Comparison of ENCODE assay signal across 22 mouse cellular contexts in the genomic region with DNA sequence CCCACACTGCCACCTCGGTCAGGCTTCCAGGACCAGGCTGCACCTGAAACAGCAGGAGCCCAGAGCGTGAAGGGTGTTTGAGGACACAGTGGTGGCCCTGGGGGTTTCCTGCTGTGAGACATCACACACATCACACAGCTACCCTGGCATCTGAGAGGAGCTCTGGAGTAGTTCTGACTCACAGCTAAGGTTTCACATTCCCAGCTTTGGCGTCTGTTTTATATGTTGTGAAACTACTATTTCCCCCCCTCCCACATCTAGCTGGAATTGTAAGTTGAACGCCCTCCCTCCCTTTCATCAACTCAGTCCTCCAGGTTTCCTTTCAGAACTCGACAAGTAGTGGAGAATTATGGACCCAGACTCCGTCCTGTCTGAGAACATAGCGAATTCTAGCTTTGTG. TPM values are rescaled to one million over a fixed set of nuclear protein-coding genes. Genes with fewer than 3 reads are reported as not detected.
DNase-seq lines count a peak whose midpoint lies in the region; ATAC-seq and TF ChIP-seq lines count a peak whose summit lies in the region.
"Had no signal": no experiment of that assay in that cellular context is flagged by ENCODE, and none has a peak within 500 bp of the region (broad histone marks: within the 10 kb centered on the region; RNA-seq: fewer than 3 reads in every experiment).

No protein-coding gene starts in this region.

- no peak for TF ChIP-seq CTCF in heart, adult 2 months (IDR thresholded peaks at IDR 0.05)

- H3K79me2 ChIP-seq in heart, adult 2 months (replicated peaks; ENCODE audit: control insufficient read depth, insufficient read depth, low read length) = no peaks in the 10 kb centered on the region
- peaks cover 97% of the 10 kb centered on the region for H3K79me2 ChIP-seq in macrophage (ENCODE audit: inconsistent target)

- TF ChIP-seq POLR2A in heart, adult 2 months (IDR thresholded peaks at IDR 0.05; ENCODE audit: insufficient read depth, low read depth, low read length) = no peak

- intact Hi-C loops in heart, adult 2 months (cut with DNase I) = loop anchor here (10.0 kb wide), 1 partner anchor 310 kb away; the partner anchor contains the start of genes Aldh6a1 and Lin52

- no peak overlapping the region for H3K4me3 ChIP-seq in heart, embryonic 16.5 days (ENCODE audit: low read length)
- H3K4me3 ChIP-seq in heart, adult 2 months = no peak overlapping the region
- H3K4me3 ChIP-seq in macrophage (ENCODE audit: inconsistent target) = no peak overlapping the region
- H3K4me3 ChIP-seq: embryonic facial prominence, embryonic 12.5 days; forebrain, embryonic 13.5 days; heart, embryonic 15.5 days; hindbrain, embryonic 10.5 days had no signal

- peaks cover 12% of the 10 kb centered on the region for H3K36me3 ChIP-seq in heart, embryonic 16.5 days (ENCODE audit: control insufficient read depth, insufficient read depth)
- no peaks in the 10 kb centered on the region for H3K36me3 ChIP-seq in heart, adult 2 months (ENCODE audit: control insufficient read depth, insufficient read depth, low read length)
- H3K36me3 ChIP-seq in macrophage (ENCODE audit: inconsistent target) = peaks cover 39% of the 10 kb centered on the region

- H3K27me3 ChIP-seq in heart, embryonic 16.5 days (ENCODE audit: control insufficient read depth, insufficient read depth, low read length) = no peaks in the 10 kb centered on the region
- H3K27me3 ChIP-seq in heart, adult 2 months (ENCODE audit: control insufficient read depth, insufficient read depth, low read length) = no peaks in the 10 kb centered on the region
- H3K27me3 ChIP-seq: embryonic facial prominence, embryonic 12.5 days; forebrain, embryonic 13.5 days; heart, embryonic 15.5 days had no signal

- H3K9me3 ChIP-seq in heart, embryonic 16.5 days (replicated peaks; ENCODE audit: control insufficient read depth, low read length) = no peaks in the 10 kb centered on the region
- H3K9me3 ChIP-seq: embryonic facial prominence, embryonic 12.5 days; forebrain, embryonic 13.5 days; G1E; heart, embryonic 15.5 days; hindbrain, embryonic 10.5 days had no signal

- peaks cover 6% of the 10 kb centered on the region for H3K4me1 ChIP-seq in heart, embryonic 16.5 days (ENCODE audit: control insufficient read depth, insufficient read depth, low read length)
- H3K4me1 ChIP-seq in heart, adult 2 months (ENCODE audit: control insufficient read depth, insufficient read depth, low read length) = no peaks in the 10 kb centered on the region; the same call in 1 of the 2 replicates
- H3K4me1 ChIP-seq: embryonic facial prominence, embryonic 12.5 days had no signal

- 78% methylated on average over 7 of the region's 7 CpGs for WGBS in heart, embryonic 16.5 days
- 77% methylated on average over 7 of the region's 7 CpGs for WGBS in heart, adult 2 months
- WGBS in macrophage (ENCODE audit: missing documents) = 74% methylated on average over 7 of the region's 7 CpGs

- 0 out of 2 replicates have a peak, but pooled peaks have one; percentile 6 for ATAC-seq in heart, embryonic 16.5 days (replicated peaks; ENCODE audit: extremely low read depth, insufficient read depth, low FRiP score)
- no peak for ATAC-seq in inflammation-experienced regulatory T-cells, adult 6 months
- ATAC-seq: CD4-positive, CD25-positive, alpha-beta regulatory T cell, adult 4 months; forebrain, embryonic 13.5 days; forebrain, postnatal 0 days had no signal

- no peak for TF ChIP-seq EP300 in heart, adult 2 months (IDR thresholded peaks at IDR 0.05; ENCODE audit: insufficient read depth, low read depth, low read length)

- no peak for DNase-seq in heart, adult 2 months
- peak; percentile 38 for DNase-seq in 416B (ENCODE audit: low read depth)
- peak; percentile 33 for DNase-seq in brain, adult 2 months (ENCODE audit: low read depth, low spot score)
- DNase-seq in frontal cortex, postnatal 36 days (ENCODE audit: low spot score in 2 of 2) = no peak
- DNase-seq: adrenal gland, postnatal 25 days; cerebellum, adult 2 months; cerebellum, postnatal 10 days; forebrain, postnatal 0 days; gastrocnemius, postnatal 10 days; heart, adult 18-20 months; kidney, adult 11 months had no signal

- no peak overlapping the region for H3K27ac ChIP-seq in heart, embryonic 16.5 days (ENCODE audit: low read length)
- no peak overlapping the region for H3K27ac ChIP-seq in heart, adult 2 months
- H3K27ac ChIP-seq in macrophage = 0 out of 2 replicates have a peak overlapping the region, but pooled peaks have one; percentile 80
- H3K27ac ChIP-seq: embryonic facial prominence, embryonic 12.5 days; forebrain, embryonic 13.5 days; heart, embryonic 15.5 days; hindbrain, embryonic 10.5 days; hindbrain, embryonic 14.5 days had no signal

- H3K4me2 ChIP-seq in heart, embryonic 16.5 days (ENCODE audit: low read depth, low read length) = no peak overlapping the region
- H3K4me2 ChIP-seq: embryonic facial prominence, embryonic 12.5 days; forebrain, embryonic 13.5 days; heart, embryonic 11.5 days; heart, embryonic 15.5 days; hindbrain, embryonic 14.5 days had no signal

- no peak overlapping the region for H3K9ac ChIP-seq in heart, embryonic 16.5 days (ENCODE audit: low read length)
- no peak overlapping the region for H3K9ac ChIP-seq in heart, adult 2 months (ENCODE audit: low read depth, low read length)
- H3K9ac ChIP-seq: embryonic facial prominence, embryonic 12.5 days; forebrain, embryonic 13.5 days; forebrain, postnatal 0 days; heart, embryonic 15.5 days; hindbrain, embryonic 14.5 days had no signal

RNA-seq across cellular contexts. Expression of gene Npc2, which starts 8.2 kb away (rescaled TPM):
- 52.8 and 59.4 TPM in 2 replicates for polyA plus RNA-seq in heart, embryonic 16.5 days (2015; fragmentation: Nextera tagmentation; extraction: Ambion mirVana)
- total RNA-seq in heart, adult 2 months (2021) = 10 to 100 TPM; 27.2 to 27.6 TPM
- polyA plus RNA-seq in heart, adult 2 months (2012; rRNA removed) = 59.5 and 72.3 TPM in 2 replicates
- 100 to 1,000 TPM; 168 to 734 (median 400) TPM for total RNA-seq in macrophage (2018; cell fraction: chromatin; rRNA removed)
- total RNA-seq in macrophage (2018; cell fraction: cytosol; rRNA removed) = 1,000 to 10,000 TPM in 3 of 26 experiments, 100 to 1,000 TPM in 23; 805 to 1,136 (median 900) TPM
- total RNA-seq in macrophage (2018; cell fraction: nucleus; rRNA removed) = 1,000 to 10,000 TPM in 1 of 26 experiments, 100 to 1,000 TPM in 25; 339 to 1,072 (median 691) TPM
- polyA plus RNA-seq in macrophage (2018) = 718 to 992 TPM (median 879 TPM) in 3 replicates
- polyA plus RNA-seq in inflammation-experienced regulatory T-cells, adult 6 months (2017; shearing (Covaris generic)) = 100 to 1,000 TPM; 121 to 184 (median 148) TPM

RNA-seq across cellular contexts. Expression of gene Isca2, which starts 8.3 kb away (rescaled TPM):
- polyA plus RNA-seq in heart, embryonic 16.5 days (2015; fragmentation: Nextera tagmentation; extraction: Ambion mirVana) = 157 and 160 TPM in 2 replicates
- 10 to 100 TPM; 87.1 to 90.3 TPM for total RNA-seq in heart, adult 2 months (2021)
- 91.0 and 133 TPM in 2 replicates for polyA plus RNA-seq in heart, adult 2 months (2012; rRNA removed)
- 10 to 100 TPM; 20.9 to 67.7 (median 52.4) TPM for total RNA-seq in macrophage (2018; cell fraction: chromatin; rRNA removed)
- total RNA-seq in macrophage (2018; cell fraction: cytosol; rRNA removed) = 10 to 100 TPM; 37.7 to 59.9 (median 48.3) TPM
- 100 to 1,000 TPM in 2 of 26 experiments, 10 to 100 TPM in 24; 37.8 to 107 (median 72.1) TPM for total RNA-seq in macrophage (2018; cell fraction: nucleus; rRNA removed)
- 46.5 to 60.7 TPM (median 56.0 TPM) in 3 replicates for polyA plus RNA-seq in macrophage (2018)
- polyA plus RNA-seq in inflammation-experienced regulatory T-cells, adult 6 months (2017; shearing (Covaris generic)) = 100 to 1,000 TPM; 101 to 138 (median 130) TPM

Comparison
In these comparisons a context has a peak if more than half of its experiments do, and no peak if none do; other contexts are left out.
1. DNase-seq: peak in 416B (single experiment) and brain, adult 2 months (single experiment); none in heart, adult 2 months (0 of 2) and frontal cortex, postnatal 36 days (0 of 2).